Mouse (Mus musculus) kidney, embryonic 14.5 days (tissue): ENCODE measurements around the gene Scn2b. TPM values are rescaled to one million over a fixed set of nuclear protein-coding genes. Genes with fewer than 3 reads are reported as not detected.

ENCODE experiments used
- ATAC-seq: fragments of 200-750 bp; cut with Nextera tagmentation; 2 replicates; pipeline ENCODE4 v1.8.0; 2017; ENCODE audit warnings: moderate number of reproducible peaks, mild to moderate bottlenecking, moderate TSS enrichment, moderate library complexity; ENCODE audit not compliant: low FRiP score, low TSS enrichment
- H3K27ac ChIP-seq: fragments of 300-500 bp; sonication (generic); 2 replicates; pipeline ENCODE4 v1.5.1; 2014; ENCODE audit warnings: low read depth, mild to moderate bottlenecking, low read length, moderate library complexity, mixed read lengths
- H3K27me3 ChIP-seq: fragments of 300-500 bp; sonication (generic); 2 replicates; pipeline ENCODE4 v1.6.1; 2014; ENCODE audit warnings: mild to moderate bottlenecking, low read length; ENCODE audit not compliant: control insufficient read depth, insufficient read depth
- H3K36me3 ChIP-seq: fragments of 300-500 bp; sonication (generic); 2 replicates; pipeline ENCODE4 v1.6.1; 2014; ENCODE audit warnings: low read length, mixed read lengths; ENCODE audit not compliant: control insufficient read depth, insufficient read depth
- H3K4me1 ChIP-seq: fragments of 300-500 bp; sonication (generic); 2 replicates; pipeline ENCODE4 v1.6.1; 2014; ENCODE audit warnings: low read length, mixed read lengths; ENCODE audit not compliant: control insufficient read depth, insufficient read depth
- H3K4me2 ChIP-seq: fragments of 300-500 bp; sonication (generic); replicated peaks from 2 replicates; pipeline ENCODE4 v1.6.1; 2014; ENCODE audit warnings: low read depth, mild to moderate bottlenecking, low read length
- H3K4me3 ChIP-seq: fragments of 300-500 bp; sonication (generic); 2 replicates; pipeline ENCODE4 v1.5.1; 2014; ENCODE audit warnings: mild to moderate bottlenecking, low read length
- H3K9ac ChIP-seq: fragments of 300-500 bp; sonication (generic); 2 replicates; pipeline ENCODE4 v1.6.1; 2014; ENCODE audit warnings: low read depth, mild to moderate bottlenecking, low read length, moderate library complexity
- H3K9me3 ChIP-seq: fragments of 300-500 bp; sonication (generic); 2 replicates; pipeline ENCODE4 v1.6.1; 2016; ENCODE audit warnings: low read length; ENCODE audit not compliant: control insufficient read depth
- WGBS: fragments of 180-500 bp; shearing (Covaris S2); extraction: QIAGEN DNeasy Blood & Tissue Kit; methylation state at CpG from one replicate; pipeline ENCODE4 v1.1.7; 2014; 5-methylcytosine and 5-hydroxymethylcytosine counted together
- polyA plus RNA-seq: library from polyadenylated mRNA; unstranded; fragments of >200 nt; fragmentation: Nextera tagmentation; extraction: Ambion mirVana; gene quantifications from 2 replicates; pipeline ENCODE4 v1.2.1, GENCODE M21; 2014

Gene Scn2b
- polyA plus RNA-seq = 4.6 and 5.3 TPM in 2 replicates

GRCm38 (mm10) chr9:45117741-45118431, at the start of gene Scn2b:
Gene Scn2b, plus strand, starts transcription at chr9:45117782.
- WGBS = 0% methylated on average over 13 of the region's 13 CpGs
- Histone ChIP-seq H3K4me3 (peak within 1 kb of the TSS; percentile 73), H3K27ac (peak within 1 kb of the TSS; percentile 74; the same call in 1 of the 2 replicates), H3K4me2 (peak within 1 kb of the TSS; percentile 64), H3K27me3 (no peaks in the 10 kb centered on the region), H3K4me1 (peaks cover 17% of the 10 kb centered on the region), H3K36me3 (no peaks in the 10 kb centered on the region), H3K9ac (peak within 1 kb of the TSS; percentile 73), H3K9me3 (no peaks in the 10 kb centered on the region)
- ATAC-seq = peak; percentile 48; the same call in 1 of the 2 replicates

GRCm38 (mm10) chr9:45071800-45072199, 45.8 kb upstream of the Scn2b start:
- Histone ChIP-seq H3K27ac (no peak overlapping the region), H3K9ac (no peak overlapping the region), H3K36me3 (no peaks in the 10 kb centered on the region), H3K4me2 (no peak overlapping the region), H3K4me3 (no peak overlapping the region), H3K27me3 (no peaks in the 10 kb centered on the region), H3K9me3 (no peaks in the 10 kb centered on the region), H3K4me1 (no peaks in the 10 kb centered on the region)
- WGBS = 69% methylated on average over 3 of the region's 3 CpGs
- no peak for ATAC-seq

GRCm38 (mm10) chr9:45077859-45078258, 39.7 kb upstream of the Scn2b start:
- H3K27ac ChIP-seq = no peak overlapping the region
- no peaks in the 10 kb centered on the region for H3K36me3 ChIP-seq
- no peak overlapping the region for H3K4me2 ChIP-seq
- no peaks in the 10 kb centered on the region for H3K4me1 ChIP-seq
- no peak overlapping the region for H3K4me3 ChIP-seq
- no peaks in the 10 kb centered on the region for H3K27me3 ChIP-seq
- H3K9ac ChIP-seq = no peak overlapping the region
- WGBS = 68% methylated on average over 3 of the region's 3 CpGs
- no peaks in the 10 kb centered on the region for H3K9me3 ChIP-seq
- no peak for ATAC-seq

- H3K27me3 ChIP-seq = no peaks in the 10 kb centered on the region
- H3K9ac ChIP-seq = no peak within 1 kb of the TSS
- H3K4me2 ChIP-seq = no peak within 1 kb of the TSS
- WGBS = 83% methylated on average over 5 of the region's 5 CpGs
- H3K36me3 ChIP-seq = no peaks in the 10 kb centered on the region
- no peak within 1 kb of the TSS for H3K4me3 ChIP-seq
- ATAC-seq = no peak
- no peak within 1 kb of the TSS for H3K27ac ChIP-seq
- no peaks in the 10 kb centered on the region for H3K4me1 ChIP-seq
- no peaks in the 10 kb centered on the region for H3K9me3 ChIP-seq
Observed at GRCm38 (mm10) chr9:45079011-45079410, 38.6 kb upstream of the Scn2b start, which contains the start of gene Jaml. Gene Jaml, plus strand, starts transcription at chr9:45079183.

GRCm38 (mm10) chr9:45083132-45083531, 34.5 kb upstream of the Scn2b start:
- WGBS = 87% methylated on average over 3 of the region's 3 CpGs
- ATAC-seq = no peak
- Histone ChIP-seq H3K4me1 (no peaks in the 10 kb centered on the region), H3K9ac (no peak overlapping the region), H3K4me3 (no peak overlapping the region), H3K36me3 (no peaks in the 10 kb centered on the region), H3K27me3 (no peaks in the 10 kb centered on the region), H3K4me2 (no peak overlapping the region), H3K9me3 (no peaks in the 10 kb centered on the region), H3K27ac (no peak overlapping the region)

GRCm38 (mm10) chr9:45084556-45084955, 33.0 kb upstream of the Scn2b start:
- H3K27me3 ChIP-seq = no peaks in the 10 kb centered on the region

GRCm38 (mm10) chr9:45085741-45086690, 31.6 kb upstream of the Scn2b start:
- no peaks in the 10 kb centered on the region for H3K4me1 ChIP-seq
- no peak overlapping the region for H3K4me3 ChIP-seq
- H3K27ac ChIP-seq = no peak overlapping the region
- H3K4me2 ChIP-seq = no peak overlapping the region
- ATAC-seq = no peak
- H3K27me3 ChIP-seq = no peaks in the 10 kb centered on the region
- H3K9me3 ChIP-seq = no peaks in the 10 kb centered on the region
- H3K36me3 ChIP-seq = no peaks in the 10 kb centered on the region
- WGBS = 91% methylated on average over 12 of the region's 12 CpGs
- no peak overlapping the region for H3K9ac ChIP-seq

More at GRCm38 (mm10) chr9:45084556-45084955, 33.0 kb upstream of the Scn2b start:
- no peak overlapping the region for H3K27ac ChIP-seq
- no peak overlapping the region for H3K4me2 ChIP-seq
- no peak overlapping the region for H3K4me3 ChIP-seq
- no peak overlapping the region for H3K9ac ChIP-seq
- ATAC-seq = no peak
- H3K4me1 ChIP-seq = no peaks in the 10 kb centered on the region
- H3K36me3 ChIP-seq = no peaks in the 10 kb centered on the region
- H3K9me3 ChIP-seq = no peaks in the 10 kb centered on the region
- 73% methylated on average over 5 of the region's 5 CpGs for WGBS

GRCm38 (mm10) chr9:45088040-45088439, 29.5 kb upstream of the Scn2b start:
- Histone ChIP-seq H3K4me1 (0 out of 2 replicates have a peak, but pooled peaks cover 3% of the 10 kb centered on the region), H3K4me2 (no peak overlapping the region), H3K9ac (no peak overlapping the region), H3K36me3 (no peaks in the 10 kb centered on the region), H3K27ac (no peak overlapping the region), H3K9me3 (no peaks in the 10 kb centered on the region), H3K27me3 (no peaks in the 10 kb centered on the region), H3K4me3 (no peak overlapping the region)
- no peak for ATAC-seq

GRCm38 (mm10) chr9:45090811-45091210, 26.8 kb upstream of the Scn2b start:
- Histone ChIP-seq H3K4me3 (no peak overlapping the region), H3K36me3 (no peaks in the 10 kb centered on the region), H3K4me2 (no peak overlapping the region), H3K27me3 (no peaks in the 10 kb centered on the region), H3K27ac (no peak overlapping the region), H3K9ac (no peak overlapping the region), H3K4me1 (0 out of 2 replicates have a peak, but pooled peaks cover 3% of the 10 kb centered on the region), H3K9me3 (no peaks in the 10 kb centered on the region)
- no peak for ATAC-seq
- WGBS = 68% methylated on average over 3 of the region's 3 CpGs
